Comparison of ENCODE assay signal across 8 mouse cellular contexts in genomic region chr8:75109236-75109967, GRCm38 (mm10). TPM values are rescaled to one million over a fixed set of nuclear protein-coding genes. Genes with fewer than 3 reads are reported as not detected.
DNase-seq lines count a peak whose midpoint lies in the region; ATAC-seq and TF ChIP-seq lines count a peak whose summit lies in the region.

Gene Mcm5, plus strand, starts transcription at chr8:75109569.

- peaks cover 4% of the 10 kb centered on the region for H3K4me1 ChIP-seq in bone marrow macrophage, adult 2 months (ENCODE audit: control insufficient read depth, insufficient read depth, low read length)
- H3K4me1 ChIP-seq in embryonic fibroblast, embryonic 13.5 days (ENCODE audit: control insufficient read depth, insufficient read depth, low read length), result no peaks in the 10 kb centered on the region
- peaks cover 13% of the 10 kb centered on the region for H3K4me1 ChIP-seq in kidney, embryonic 14.5 days (ENCODE audit: control insufficient read depth, insufficient read depth, low read length)
- peaks cover 20% of the 10 kb centered on the region for H3K4me1 ChIP-seq in limb, embryonic 15.5 days

- H3K27ac ChIP-seq in bone marrow macrophage, adult 2 months (ENCODE audit: insufficient read depth, low read depth, low read length), result peak within 1 kb of the TSS; percentile 61
- peak within 1 kb of the TSS; percentile 15; the same call in 1 of the 2 replicates for H3K27ac ChIP-seq in embryonic fibroblast, embryonic 13.5 days (ENCODE audit: insufficient read depth, low read length)
- peak within 1 kb of the TSS; percentile 91 for H3K27ac ChIP-seq in kidney, embryonic 14.5 days (ENCODE audit: low read depth, low read length)
- H3K27ac ChIP-seq in limb, embryonic 15.5 days, result peak within 1 kb of the TSS; percentile 91

- DNase-seq in A20 (ENCODE audit: low read depth, low spot score), result peak; percentile 100
- peak; percentile 99 for DNase-seq in heart, adult 9 months (ENCODE audit: low spot score in 2 of 2)
- DNase-seq in monocyte, adult 2 months (ENCODE audit: low read depth in 1 of 2, low spot score in 2 of 2), result peak; percentile 98
- peak; percentile 98 for DNase-seq in spleen, postnatal 36 days (ENCODE audit: low spot score in 2 of 2)

- H3K9me3 ChIP-seq in kidney, embryonic 14.5 days (ENCODE audit: control insufficient read depth, low read length), result no peaks in the 10 kb centered on the region
- no peaks in the 10 kb centered on the region for H3K9me3 ChIP-seq in limb, embryonic 15.5 days

- peak; percentile 99 for ATAC-seq in kidney, embryonic 14.5 days (ENCODE audit: low FRiP score, low TSS enrichment)
- peak; percentile 96 for ATAC-seq in limb, embryonic 15.5 days (ENCODE audit: insufficient number of reproducible peaks, low FRiP score, low TSS enrichment, low read depth)

- peaks cover 36% of the 10 kb centered on the region for H3K36me3 ChIP-seq in kidney, embryonic 14.5 days (ENCODE audit: control insufficient read depth, insufficient read depth, low read length)
- peaks cover 31% of the 10 kb centered on the region for H3K36me3 ChIP-seq in limb, embryonic 15.5 days

- peak within 1 kb of the TSS; percentile 78 for H3K4me3 ChIP-seq in bone marrow macrophage, adult 2 months (ENCODE audit: insufficient read depth, low read length)
- H3K4me3 ChIP-seq in embryonic fibroblast, embryonic 13.5 days (ENCODE audit: insufficient read depth, low read length), result peak within 1 kb of the TSS; percentile 88
- H3K4me3 ChIP-seq in kidney, embryonic 14.5 days (ENCODE audit: low read length), result peak within 1 kb of the TSS; percentile 88
- peak within 1 kb of the TSS; percentile 79 for H3K4me3 ChIP-seq in limb, embryonic 15.5 days

- WGBS in kidney, embryonic 14.5 days, result under 1% methylated on average over 59 of the region's 59 CpGs
- WGBS in limb, embryonic 15.5 days, result under 1% methylated on average over 59 of the region's 59 CpGs

- TF ChIP-seq CTCF in bone marrow macrophage, adult 2 months (IDR thresholded peaks at IDR 0.05; ENCODE audit: low read depth, low read length), result no peak
- TF ChIP-seq CTCF in embryonic fibroblast, embryonic 13.5 days (IDR thresholded peaks at IDR 0.05; ENCODE audit: borderline replicate concordance, insufficient read depth, low read length), result no peak

- TF ChIP-seq POLR2A in bone marrow macrophage, adult 2 months (IDR thresholded peaks at IDR 0.05; ENCODE audit: borderline replicate concordance, low read depth, low read length), result no peak
- TF ChIP-seq POLR2A in embryonic fibroblast, embryonic 13.5 days (IDR thresholded peaks at IDR 0.05; ENCODE audit: low read depth, low read length), result peak; percentile 75

- H3K4me2 ChIP-seq in kidney, embryonic 14.5 days (replicated peaks; ENCODE audit: low read depth, low read length), result peak within 1 kb of the TSS; percentile 86
- peak within 1 kb of the TSS; percentile 82 for H3K4me2 ChIP-seq in limb, embryonic 15.5 days

- no peaks in the 10 kb centered on the region for H3K27me3 ChIP-seq in kidney, embryonic 14.5 days (ENCODE audit: control insufficient read depth, insufficient read depth, low read length)
- H3K27me3 ChIP-seq in limb, embryonic 15.5 days, result no peaks in the 10 kb centered on the region

- H3K9ac ChIP-seq in kidney, embryonic 14.5 days (ENCODE audit: low read depth, low read length), result peak within 1 kb of the TSS; percentile 89
- peak within 1 kb of the TSS; percentile 60 for H3K9ac ChIP-seq in limb, embryonic 15.5 days

RNA-seq across cellular contexts. Expression of gene Mcm5, which starts in this region (rescaled TPM):
- 27.5 and 28.1 TPM in 2 replicates for polyA plus RNA-seq in bone marrow macrophage, adult 2 months (2012; ENCODE audit: insufficient read depth, insufficient read length, missing spikeins)
- polyA plus RNA-seq in embryonic fibroblast, embryonic 13.5 days (2011; ENCODE audit: insufficient read length, low read depth, missing spikeins), result 35.8 and 45.6 TPM in 2 replicates
- polyA plus RNA-seq in kidney, embryonic 14.5 days (2014; fragmentation: Nextera tagmentation; extraction: Ambion mirVana), result 133 and 188 TPM in 2 replicates
- polyA plus RNA-seq in limb, embryonic 15.5 days (2015; fragmentation: Nextera tagmentation; extraction: Ambion mirVana), result 123 and 128 TPM in 2 replicates

Comparison
In these comparisons a context has a peak if more than half of its experiments do, and no peak if none do; other contexts are left out.
1. Peak in every context shown above with its lines: DNase-seq, ATAC-seq, H3K4me3 ChIP-seq and H3K27ac ChIP-seq.
2. H3K27ac ChIP-seq: peak in every context shown above with its lines; median percentile 91 in kidney, embryonic 14.5 days; 91 in limb, embryonic 15.5 days; 61 in bone marrow macrophage, adult 2 months; 15 in embryonic fibroblast, embryonic 13.5 days.